Mouse (Mus musculus) forebrain, embryonic 13.5 days (tissue): ENCODE measurements around the gene 1810024B03Rik. TPM values are rescaled to one million over a fixed set of nuclear protein-coding genes. Genes with fewer than 3 reads are reported as not detected.

Experiments used
- polyA plus RNA-seq: library from polyadenylated mRNA; unstranded; fragments of >200 nt; fragmentation: Nextera tagmentation; extraction: Ambion mirVana; gene quantifications from 2 replicates; pipeline ENCODE4 v1.2.1, GENCODE M21; 2015

Gene 1810024B03Rik
- polyA plus RNA-seq, 1 experiment from 2014 or later, result 3.4 TPM

Other genes starting within 250 kb of the 1810024B03Rik start
- gene Ap4e1, start 199.6 kb downstream of the 1810024B03Rik start, polyA plus RNA-seq, result 10.7 and 11.7 TPM in 2 replicates
- 22.3 and 24.1 TPM in 2 replicates for gene Blvra, start 137.6 kb downstream of the 1810024B03Rik start, polyA plus RNA-seq
- 74.9 and 77.1 TPM in 2 replicates for gene Ncaph, start 74.3 kb downstream of the 1810024B03Rik start, polyA plus RNA-seq
- 19.6 and 19.9 TPM in 2 replicates for gene Itpripl1, start 64.8 kb downstream of the 1810024B03Rik start, polyA plus RNA-seq
- 55.5 and 69.8 TPM in 2 replicates for gene Snrnp200, start 106 bp upstream of the 1810024B03Rik start, polyA plus RNA-seq
- gene Ciao1, start 39.5 kb upstream of the 1810024B03Rik start, polyA plus RNA-seq, result 56.2 and 61.6 TPM in 2 replicates
- 33.7 and 38.6 TPM in 2 replicates for gene Tmem127, start 39.6 kb upstream of the 1810024B03Rik start, polyA plus RNA-seq
- gene Stard7, start 61.9 kb upstream of the 1810024B03Rik start, polyA plus RNA-seq, result 82.4 and 87.3 TPM in 2 replicates
- 3.1 and 3.6 TPM in 2 replicates for gene Dusp2, start 127.9 kb upstream of the 1810024B03Rik start, polyA plus RNA-seq
- not detected in 2 replicates for gene Astl, start 130.4 kb upstream of the 1810024B03Rik start, polyA plus RNA-seq
- gene Adra2b, start 154.9 kb upstream of the 1810024B03Rik start, polyA plus RNA-seq, result 0.18 and 0.42 TPM in 2 replicates
- gene Gpat2, start 216.9 kb upstream of the 1810024B03Rik start, polyA plus RNA-seq, result 0.12 and 0.13 TPM in 2 replicates
- 28.2 and 31.6 TPM in 2 replicates for gene Fahd2a, start 236.3 kb upstream of the 1810024B03Rik start, polyA plus RNA-seq